Mouse (Mus musculus): ENCODE results near the gene Rtp2.

GRCm38 (mm10) chr16:23980991-23981720 is 49.0 kb upstream of the Rtp2 start:
- TF ChIP-seq CTCF (IDR thresholded peaks at IDR 0.05; ENCODE audit: low read depth): no peak
- TF ChIP-seq EP300 (IDR thresholded peaks at IDR 0.05; ENCODE audit: low read depth): no peak
